Mouse (Mus musculus) midbrain, embryonic 15.5 days (tissue): ENCODE results near the gene Nox4. TPM values are rescaled to one million over a fixed set of nuclear protein-coding genes. Genes with fewer than 3 reads are reported as not detected.

Experiments
- ATAC-seq: fragments of 200-750 bp; cut with Nextera tagmentation; replicated peaks from 2 replicates; pipeline ENCODE4 v1.8.0; 2017; ENCODE audit warnings: moderate TSS enrichment
- H3K27ac ChIP-seq: fragments of 300-500 bp; sonication (generic); 2 replicates; pipeline ENCODE4 v1.5.1; 2015; ENCODE audit warnings: mild to moderate bottlenecking, inconsistent platforms
- H3K27me3 ChIP-seq: fragments of 300-500 bp; sonication (generic); replicated peaks from 2 replicates; pipeline ENCODE4 v1.6.1; 2015; ENCODE audit warnings: inconsistent platforms
- H3K36me3 ChIP-seq: fragments of 300-500 bp; sonication (generic); replicated peaks from 2 replicates; pipeline ENCODE4 v1.6.1; 2015; ENCODE audit warnings: inconsistent platforms
- H3K4me1 ChIP-seq: fragments of 300-500 bp; sonication (generic); 2 replicates; pipeline ENCODE4 v1.6.1; 2015; ENCODE audit warnings: inconsistent platforms
- H3K4me2 ChIP-seq: fragments of 300-500 bp; sonication (generic); 2 replicates; pipeline ENCODE4 v1.6.1; 2015; ENCODE audit warnings: inconsistent platforms, mild to moderate bottlenecking, moderate library complexity
- H3K4me3 ChIP-seq: fragments of 300-500 bp; sonication (generic); 2 replicates; pipeline ENCODE4 v1.5.1; 2015; ENCODE audit warnings: mild to moderate bottlenecking, inconsistent platforms
- H3K9ac ChIP-seq: fragments of 300-500 bp; sonication (generic); 2 replicates; pipeline ENCODE4 v1.6.1; 2015; ENCODE audit warnings: mild to moderate bottlenecking, inconsistent platforms
- H3K9me3 ChIP-seq: fragments of 300-500 bp; sonication (generic); 2 replicates; pipeline ENCODE4 v1.6.1; 2016; ENCODE audit warnings: inconsistent platforms
- WGBS: fragments of 180-500 bp; shearing (Covaris S2); methylation state at CpG from one replicate; pipeline ENCODE4 v1.1.7; 2015; ENCODE audit warnings: mixed read lengths; 5-methylcytosine and 5-hydroxymethylcytosine counted together
- polyA plus RNA-seq: library from polyadenylated mRNA; unstranded; fragments of >200 nt; fragmentation: Nextera tagmentation; extraction: Ambion mirVana; gene quantifications from 2 replicates; pipeline ENCODE4 v1.2.1, GENCODE M21; 2015

The Nox4 gene
- polyA plus RNA-seq, 1 experiment from 2014 or later: 1.8 TPM

DNA sequence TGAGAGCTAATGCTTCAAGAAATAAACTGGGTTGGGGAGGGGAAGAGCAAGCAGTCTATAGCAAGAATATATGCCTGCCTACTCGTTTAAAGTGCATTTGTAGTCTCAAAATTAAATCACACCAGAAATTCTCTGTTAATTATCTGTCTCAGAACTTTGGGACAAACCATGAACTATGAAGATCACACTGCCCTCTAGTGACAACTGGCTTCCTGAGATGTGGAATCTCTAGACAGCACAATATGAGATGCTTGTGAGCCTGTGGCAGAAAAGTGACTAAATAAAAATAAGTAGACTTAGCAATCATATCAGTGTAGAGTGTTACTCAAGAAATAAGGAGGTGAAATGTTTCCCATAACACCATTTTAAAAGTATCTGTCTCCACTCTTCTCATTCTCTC lies 31.3 kb downstream of the Nox4 start:
- Histone ChIP-seq H3K4me2 (no peak overlapping the region), H3K4me1 (no peaks in the 10 kb centered on the region)

DNA sequence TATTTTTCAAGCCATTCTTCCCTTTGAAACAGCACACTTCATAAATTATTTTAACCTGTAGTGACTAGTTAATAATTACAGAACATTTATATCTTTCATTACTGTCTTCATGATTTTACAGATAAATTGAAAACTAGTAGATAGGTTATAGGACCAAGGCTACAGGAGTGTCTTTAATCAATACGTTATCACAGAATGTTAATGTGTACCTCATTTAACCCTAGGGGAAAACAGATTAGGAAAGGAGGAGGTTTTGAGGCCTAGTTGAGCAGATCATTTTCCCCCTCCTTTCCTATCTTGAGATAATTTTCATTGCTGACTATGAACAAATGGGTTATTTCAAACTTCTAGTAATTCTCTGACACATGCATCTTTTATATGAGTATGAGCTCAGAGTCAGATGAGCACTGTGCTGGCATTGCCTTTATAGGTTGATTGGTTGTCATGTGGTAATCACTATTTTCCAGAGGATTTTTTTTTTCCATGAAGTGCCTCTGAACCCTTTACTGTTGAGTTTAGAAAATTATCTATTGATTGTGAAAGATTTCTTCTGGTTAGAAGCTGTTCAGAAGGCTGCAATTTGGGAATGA lies 57.9 kb downstream of the Nox4 start:
- H3K4me1 ChIP-seq: no peaks in the 10 kb centered on the region
- WGBS: 78% methylated on average over 1 of the region's 1 CpGs
- H3K4me3 ChIP-seq: no peak overlapping the region
- H3K36me3 ChIP-seq: no peaks in the 10 kb centered on the region
- no peak for ATAC-seq
- H3K9me3 ChIP-seq: no peaks in the 10 kb centered on the region
- H3K9ac ChIP-seq: no peak overlapping the region
- H3K4me2 ChIP-seq: no peak overlapping the region
- no peaks in the 10 kb centered on the region for H3K27me3 ChIP-seq
- H3K27ac ChIP-seq: no peak overlapping the region

More for the DNA sequence above, 31.3 kb downstream of the Nox4 start:
- WGBS: 14% methylated on average over 1 of the region's 1 CpGs
- H3K27me3 ChIP-seq: no peaks in the 10 kb centered on the region
- H3K27ac ChIP-seq: no peak overlapping the region
- no peaks in the 10 kb centered on the region for H3K36me3 ChIP-seq
- no peak for ATAC-seq
- H3K9me3 ChIP-seq: no peaks in the 10 kb centered on the region
- H3K4me3 ChIP-seq: no peak overlapping the region
- H3K9ac ChIP-seq: no peak overlapping the region

DNA sequence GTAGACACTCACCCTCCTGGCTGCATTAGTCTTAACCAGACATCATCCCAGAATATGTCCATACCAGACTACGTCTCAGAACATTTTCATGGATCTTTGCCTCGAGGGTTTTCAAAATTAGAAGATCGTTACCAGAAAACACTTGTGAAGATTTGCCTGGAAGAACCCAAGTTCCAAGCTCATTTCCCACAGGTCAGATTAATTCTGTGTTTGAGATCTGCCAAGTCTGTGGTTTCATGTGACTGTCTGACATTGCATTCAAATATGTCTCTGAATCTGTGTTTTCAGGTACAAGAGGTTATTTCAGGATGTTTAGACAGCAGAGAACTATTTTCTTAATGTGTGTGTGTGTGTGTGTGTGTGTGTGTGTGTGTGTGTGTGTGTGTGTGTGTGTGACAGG lies 75.7 kb downstream of the Nox4 start:
- Histone ChIP-seq H3K4me3 (no peak overlapping the region), H3K4me2 (no peak overlapping the region), H3K4me1 (no peaks in the 10 kb centered on the region), H3K9ac (no peak overlapping the region), H3K9me3 (no peaks in the 10 kb centered on the region), H3K27me3 (no peaks in the 10 kb centered on the region), H3K27ac (no peak overlapping the region), H3K36me3 (no peaks in the 10 kb centered on the region)
- WGBS: 86% methylated on average over 3 of the region's 3 CpGs
- no peak for ATAC-seq

DNA sequence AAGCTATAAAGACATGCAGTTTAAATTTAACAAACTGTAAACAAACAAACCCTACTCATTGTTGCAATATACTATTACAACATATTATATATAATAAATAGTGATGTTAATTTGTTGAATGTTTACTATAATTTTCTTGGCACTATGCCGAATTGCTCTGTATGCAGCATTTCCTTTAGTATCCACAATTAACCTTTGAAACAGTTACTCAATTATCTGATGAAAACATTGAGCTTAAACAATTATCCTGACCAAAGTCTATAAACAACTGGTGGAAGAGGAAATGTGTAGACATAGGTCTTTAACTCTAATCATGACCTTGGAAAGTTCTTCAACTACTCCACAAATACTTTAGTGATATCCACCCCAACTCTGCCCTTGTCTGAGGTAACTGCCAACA lies 76.2 kb downstream of the Nox4 start:
- no peak overlapping the region for H3K27ac ChIP-seq
- no peaks in the 10 kb centered on the region for H3K36me3 ChIP-seq
- H3K4me1 ChIP-seq: no peaks in the 10 kb centered on the region
- H3K9me3 ChIP-seq: no peaks in the 10 kb centered on the region
- 97% methylated on average over 1 of the region's 1 CpGs for WGBS
- no peaks in the 10 kb centered on the region for H3K27me3 ChIP-seq
- no peak overlapping the region for H3K4me2 ChIP-seq
- H3K4me3 ChIP-seq: no peak overlapping the region
- H3K9ac ChIP-seq: no peak overlapping the region
- ATAC-seq: no peak

DNA sequence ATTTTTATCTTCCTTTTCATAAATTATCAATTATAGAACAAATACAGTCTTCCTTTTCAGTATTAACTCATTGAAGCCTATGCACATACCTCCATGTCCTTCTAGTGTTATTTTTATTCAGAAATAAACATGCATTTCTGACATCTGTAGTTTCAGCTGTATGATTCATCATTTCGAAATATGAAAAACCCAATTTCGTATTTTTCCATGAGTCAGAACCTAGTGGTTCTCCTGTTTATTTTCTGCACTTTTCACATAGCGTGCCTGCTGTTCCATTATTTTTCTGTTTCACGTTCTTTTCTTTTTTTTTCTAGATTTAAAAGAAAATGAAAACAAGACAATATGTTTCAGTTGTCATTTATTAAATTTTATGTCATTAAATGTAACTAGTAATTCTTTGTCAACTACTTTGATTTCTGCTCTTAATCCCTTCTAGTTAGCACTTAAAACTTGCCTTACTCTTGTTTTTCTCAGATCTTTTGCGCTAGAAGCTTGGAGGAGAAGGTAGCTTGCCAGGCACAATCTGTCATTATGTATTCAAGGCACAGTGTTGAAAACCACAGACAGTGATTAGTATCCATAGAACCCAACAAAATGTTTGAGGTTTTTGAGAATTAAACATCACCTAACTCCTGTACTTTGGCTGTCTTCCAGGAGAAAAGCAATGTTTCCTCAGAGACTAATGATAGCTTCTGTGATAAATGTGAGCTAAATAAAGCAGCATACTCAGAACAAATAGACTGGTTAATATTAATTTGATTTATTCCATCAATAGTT lies 85.1 kb downstream of the Nox4 start:
- Histone ChIP-seq H3K4me2 (no peak overlapping the region), H3K4me1 (no peaks in the 10 kb centered on the region), H3K4me3 (no peak overlapping the region), H3K9me3 (no peaks in the 10 kb centered on the region), H3K9ac (no peak overlapping the region), H3K27ac (no peak overlapping the region), H3K36me3 (no peaks in the 10 kb centered on the region), H3K27me3 (no peaks in the 10 kb centered on the region)
- ATAC-seq: no peak
- WGBS: 92% methylated on average over 5 of the region's 5 CpGs

DNA sequence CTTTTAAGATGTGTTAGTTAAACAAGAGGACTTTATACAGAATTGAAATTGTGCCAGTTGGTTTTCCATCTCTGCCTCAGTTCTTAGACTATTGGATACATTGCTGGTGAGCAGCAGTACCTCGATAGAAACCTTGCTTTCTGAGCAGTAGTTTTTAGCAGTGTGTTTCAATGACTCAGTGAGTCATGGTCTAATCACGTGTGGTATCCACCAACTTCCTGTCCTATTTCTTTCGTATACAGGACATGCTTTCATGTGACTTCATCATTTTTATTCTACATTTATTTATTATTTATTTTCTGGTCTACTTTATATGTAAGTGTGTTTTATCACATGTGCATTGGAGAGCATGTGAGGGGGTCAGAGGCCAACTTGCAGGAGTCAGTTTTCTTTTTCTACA lies 99.7 kb downstream of the Nox4 start:
- WGBS: 84% methylated on average over 3 of the region's 3 CpGs
- Histone ChIP-seq H3K4me1 (no peaks in the 10 kb centered on the region), H3K9me3 (no peaks in the 10 kb centered on the region), H3K27me3 (no peaks in the 10 kb centered on the region), H3K36me3 (no peaks in the 10 kb centered on the region), H3K27ac (no peak overlapping the region), H3K4me2 (no peak overlapping the region), H3K4me3 (no peak overlapping the region), H3K9ac (no peak overlapping the region)
- no peak for ATAC-seq

DNA sequence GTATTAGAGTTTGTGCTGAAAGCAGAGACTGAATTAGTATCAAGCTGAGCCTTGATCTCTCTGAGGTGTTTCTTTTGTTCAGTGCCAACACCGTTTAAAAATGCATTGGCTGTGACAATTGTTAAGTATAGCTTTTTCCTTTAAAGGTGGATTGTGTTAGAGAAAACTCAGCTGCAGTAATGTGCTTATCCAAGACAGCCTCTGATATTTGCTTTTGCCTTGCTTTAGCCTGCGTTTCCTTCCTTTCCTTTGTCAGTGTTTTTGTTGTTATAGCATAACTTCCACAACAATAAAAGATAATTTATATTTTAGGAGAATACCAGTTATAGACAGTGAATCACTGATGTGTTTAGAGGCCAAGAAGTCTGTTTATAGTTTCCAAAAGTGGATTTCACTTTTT lies 106.9 kb downstream of the Nox4 start:
- H3K27me3 ChIP-seq: no peaks in the 10 kb centered on the region
- no peak overlapping the region for H3K4me3 ChIP-seq
- H3K36me3 ChIP-seq: no peaks in the 10 kb centered on the region
- ATAC-seq: no peak
- H3K4me2 ChIP-seq: no peak overlapping the region
- H3K4me1 ChIP-seq: no peaks in the 10 kb centered on the region
- WGBS: 15% methylated on average over 2 of the region's 2 CpGs
- no peak overlapping the region for H3K27ac ChIP-seq
- no peaks in the 10 kb centered on the region for H3K9me3 ChIP-seq
- no peak overlapping the region for H3K9ac ChIP-seq

DNA sequence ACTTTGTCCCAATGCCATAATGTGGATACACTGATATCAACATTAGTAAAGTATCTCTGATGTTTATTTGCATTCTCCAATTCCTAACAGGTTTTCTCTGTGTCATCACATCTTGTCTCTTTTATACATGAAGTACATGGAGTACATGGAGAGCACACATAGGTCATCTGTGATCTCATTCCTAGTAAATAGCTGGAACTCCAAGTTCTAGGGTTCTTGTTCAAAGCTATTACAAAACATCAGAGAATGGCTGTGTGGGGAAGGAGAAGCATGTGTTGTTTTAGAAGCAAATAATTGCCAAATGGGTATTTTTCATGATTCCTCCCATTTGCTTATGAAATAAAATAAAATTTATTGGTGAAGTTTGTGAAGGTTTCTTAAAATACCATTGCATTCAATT lies 121.9 kb downstream of the Nox4 start:
- Histone ChIP-seq H3K27ac (no peak overlapping the region), H3K4me1 (no peaks in the 10 kb centered on the region), H3K4me3 (no peak overlapping the region), H3K9ac (no peak overlapping the region), H3K9me3 (no peaks in the 10 kb centered on the region), H3K36me3 (no peaks in the 10 kb centered on the region), H3K4me2 (no peak overlapping the region), H3K27me3 (no peaks in the 10 kb centered on the region)
- no peak for ATAC-seq

DNA sequence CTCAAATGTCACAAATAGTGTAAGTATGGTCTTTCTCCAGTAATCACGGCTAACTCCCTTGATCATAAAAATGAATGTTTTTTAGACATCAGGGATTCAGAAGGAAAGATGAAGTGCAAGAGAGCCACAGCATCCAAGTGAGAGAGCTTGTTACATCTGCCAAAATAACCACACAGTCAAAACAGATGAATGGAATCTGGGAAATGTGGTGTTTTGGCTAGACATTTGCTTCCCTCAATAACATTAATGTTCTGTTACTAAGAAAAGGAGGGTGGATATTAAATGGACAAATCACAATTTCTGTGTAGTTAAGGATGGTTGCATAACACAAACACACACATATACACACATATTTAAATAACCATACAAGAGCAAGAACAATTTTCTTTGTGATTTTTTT lies 123.2 kb downstream of the Nox4 start:
- no peaks in the 10 kb centered on the region for H3K36me3 ChIP-seq
- H3K4me3 ChIP-seq: no peak overlapping the region
- H3K27ac ChIP-seq: no peak overlapping the region
- no peak overlapping the region for H3K4me2 ChIP-seq
- H3K4me1 ChIP-seq: no peaks in the 10 kb centered on the region
- H3K9ac ChIP-seq: no peak overlapping the region
- ATAC-seq: no peak
- H3K27me3 ChIP-seq: no peaks in the 10 kb centered on the region
- WGBS: 90% methylated on average over 1 of the region's 1 CpGs
- no peaks in the 10 kb centered on the region for H3K9me3 ChIP-seq

DNA sequence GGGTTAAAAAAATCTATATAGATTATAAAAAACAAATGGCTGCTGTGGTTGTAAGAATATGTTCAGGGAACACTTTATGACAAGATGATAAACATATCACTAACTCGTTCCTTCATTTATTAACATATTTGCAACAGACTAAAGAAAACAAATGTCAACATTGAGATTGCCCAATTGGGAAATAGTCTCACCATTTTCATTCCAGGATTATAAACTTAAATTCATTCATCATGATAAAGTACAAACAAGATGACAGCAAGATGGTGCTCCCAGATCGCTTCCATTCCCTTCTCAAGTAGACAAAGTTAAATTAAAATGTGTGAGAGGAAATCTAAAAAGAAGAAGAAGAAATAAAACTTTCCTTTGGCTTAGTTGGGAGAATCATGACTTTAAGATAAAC lies 124.9 kb downstream of the Nox4 start:
- Histone ChIP-seq H3K4me3 (no peak overlapping the region), H3K36me3 (no peaks in the 10 kb centered on the region), H3K4me1 (no peaks in the 10 kb centered on the region), H3K27me3 (no peaks in the 10 kb centered on the region), H3K9me3 (no peaks in the 10 kb centered on the region), H3K9ac (no peak overlapping the region), H3K27ac (no peak overlapping the region), H3K4me2 (no peak overlapping the region)
- 90% methylated on average over 2 of the region's 2 CpGs for WGBS
- ATAC-seq: no peak

DNA sequence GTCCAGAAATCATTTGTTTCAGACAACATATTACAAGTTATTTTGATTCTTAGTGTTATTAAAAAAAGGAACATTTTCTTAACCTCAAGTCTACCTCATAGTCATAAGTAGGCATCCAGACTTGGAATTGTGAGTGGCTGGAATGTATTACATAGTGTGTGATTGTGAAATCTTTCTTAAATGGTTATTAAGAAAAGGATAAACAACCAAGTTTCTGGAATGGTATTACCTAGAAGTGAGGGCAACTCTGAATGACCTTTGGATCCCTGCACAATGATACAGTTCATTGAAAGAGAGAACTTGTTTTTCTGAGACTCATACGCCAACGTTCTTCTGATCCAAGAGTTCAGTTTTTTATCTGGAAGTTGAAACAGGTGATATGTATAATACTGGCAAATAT lies 125.4 kb downstream of the Nox4 start:
- no peaks in the 10 kb centered on the region for H3K27me3 ChIP-seq
- H3K36me3 ChIP-seq: no peaks in the 10 kb centered on the region
- H3K9ac ChIP-seq: no peak overlapping the region
- H3K4me1 ChIP-seq: no peaks in the 10 kb centered on the region
- ATAC-seq: no peak
- WGBS: 88% methylated on average over 2 of the region's 2 CpGs
- no peak overlapping the region for H3K4me2 ChIP-seq
- H3K9me3 ChIP-seq: no peaks in the 10 kb centered on the region
- no peak overlapping the region for H3K4me3 ChIP-seq
- H3K27ac ChIP-seq: no peak overlapping the region

DNA sequence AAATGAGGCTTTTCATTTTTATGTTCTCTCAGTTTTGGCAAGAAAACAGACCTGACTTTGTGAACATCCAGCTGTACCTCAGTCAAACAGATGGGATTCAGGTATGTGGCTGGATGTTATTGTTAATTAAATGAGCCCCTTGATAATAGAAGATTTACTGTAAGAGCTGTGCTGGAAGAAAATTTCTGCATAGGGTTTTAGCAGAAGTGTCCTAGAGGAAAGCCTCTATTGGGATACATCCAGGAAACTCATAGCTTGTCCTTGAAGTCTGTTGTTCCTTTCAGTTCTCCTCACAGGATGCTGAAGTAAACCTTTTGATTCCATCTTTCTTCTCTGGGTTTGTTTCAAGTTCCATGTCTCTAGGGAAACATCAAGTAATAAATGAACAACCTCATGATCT lies 128.4 kb downstream of the Nox4 start:
- Histone ChIP-seq H3K4me1 (no peaks in the 10 kb centered on the region), H3K9me3 (no peaks in the 10 kb centered on the region), H3K9ac (no peak overlapping the region), H3K4me3 (no peak overlapping the region), H3K36me3 (no peaks in the 10 kb centered on the region), H3K27me3 (no peaks in the 10 kb centered on the region), H3K4me2 (no peak overlapping the region), H3K27ac (no peak overlapping the region)
- no peak for ATAC-seq

DNA sequence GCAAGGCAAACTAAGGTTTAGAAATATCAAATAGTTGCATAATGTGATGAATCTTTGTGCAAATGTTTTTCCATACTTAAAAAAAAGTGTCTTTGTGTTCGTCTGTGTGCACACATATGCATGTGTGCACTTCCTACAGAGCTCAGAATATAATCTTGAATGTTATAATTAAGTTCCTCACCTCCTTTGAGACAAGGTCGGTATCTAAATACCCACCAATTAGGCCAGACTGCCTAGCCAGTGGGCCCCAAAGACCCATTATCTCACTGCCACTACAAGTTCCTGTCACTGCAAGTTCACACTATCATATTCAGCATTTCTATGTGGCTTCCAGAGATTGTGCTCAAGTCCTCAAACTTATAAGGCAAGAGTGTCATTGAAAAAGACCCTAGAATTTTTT lies 129.0 kb downstream of the Nox4 start:
- H3K4me3 ChIP-seq: no peak overlapping the region
- no peaks in the 10 kb centered on the region for H3K27me3 ChIP-seq
- 70% methylated on average over 2 of the region's 2 CpGs for WGBS
- no peak overlapping the region for H3K9ac ChIP-seq
- H3K27ac ChIP-seq: no peak overlapping the region
- no peaks in the 10 kb centered on the region for H3K4me1 ChIP-seq
- no peaks in the 10 kb centered on the region for H3K36me3 ChIP-seq
- H3K9me3 ChIP-seq: no peaks in the 10 kb centered on the region
- no peak overlapping the region for H3K4me2 ChIP-seq
- no peak for ATAC-seq
